Mouse (Mus musculus) adipocyte (in vitro differentiated cells): ENCODE data around the gene Crlf1.
"Not testable (repeated sequence)": the region's sequence is repeated elsewhere in the genome, so short reads cannot be mapped to it uniquely, and the experiment has no call there.

Source experiments
- DNase-seq: peaks from one replicate; pipeline ENCODE4 v3.0.0-alpha.2; 2016; ENCODE audit warnings: low spot score

Crlf1 gene

GRCm38 (mm10) chr8:70500386-70501301, 7.7 kb downstream of the Crlf1 start:
- no peak for DNase-seq

- DNase-seq: no peak
Observed at GRCm38 (mm10) chr8:70501820-70502529, 9.0 kb downstream of the Crlf1 start.

- no peak for DNase-seq
Observed at GRCm38 (mm10) chr8:70502540-70502939, 9.6 kb downstream of the Crlf1 start.

GRCm38 (mm10) chr8:70503062-70503750, 10.2 kb downstream of the Crlf1 start:
- DNase-seq: peak; percentile 78

DNA sequence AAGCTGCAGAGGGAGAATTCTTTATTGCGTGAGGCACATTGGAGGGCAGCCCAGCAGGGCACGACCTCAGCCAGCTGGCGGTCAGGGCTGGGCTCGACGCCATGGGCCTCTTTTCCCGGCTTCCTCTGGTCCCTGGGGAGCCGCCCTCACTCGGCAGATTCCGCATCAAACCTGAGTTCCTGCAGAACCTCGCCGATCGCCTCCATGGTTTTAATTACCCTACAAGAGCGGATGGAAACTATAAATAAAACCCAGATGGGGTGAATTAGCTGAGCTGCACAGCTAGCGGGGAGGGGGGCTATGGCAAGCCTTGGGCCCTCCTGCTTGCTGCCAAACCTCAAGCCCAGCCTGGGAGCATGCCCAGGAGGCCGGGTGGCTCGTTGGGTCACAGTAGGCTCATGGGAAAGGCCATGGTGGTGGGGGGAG, 11.3 kb downstream of the Crlf1 start:
- DNase-seq: peak; percentile 99

DNA sequence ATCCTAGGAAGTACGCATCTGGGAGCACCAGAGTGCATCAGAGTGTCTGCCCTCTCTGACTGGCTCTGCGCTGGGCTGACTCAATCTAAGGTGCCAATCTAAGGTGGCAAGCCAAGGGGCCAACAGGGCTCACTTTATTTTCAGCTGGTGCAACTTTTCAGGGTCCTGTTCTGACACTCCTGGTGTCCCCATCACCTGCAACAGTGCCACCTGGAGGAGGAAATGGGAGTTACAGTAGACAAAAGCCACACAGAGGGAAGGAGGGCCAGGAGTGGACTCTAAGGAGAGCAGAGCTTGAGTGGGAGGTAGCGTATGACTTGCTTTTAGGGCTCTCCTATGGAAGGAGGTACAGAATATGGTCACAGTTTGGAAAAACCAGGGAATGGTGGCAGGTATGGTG, 11.9 kb downstream of the Crlf1 start:
- peak; percentile 95 for DNase-seq

- DNase-seq: no peak
Observed at GRCm38 (mm10) chr8:70505698-70506327, 12.9 kb downstream of the Crlf1 start.

GRCm38 (mm10) chr8:70506328-70507026, 13.5 kb downstream of the Crlf1 start, which contains the start of gene Rex1bd:
Rex1bd (minus strand) TSS chr8:70506752.
- peak; percentile 96 for DNase-seq

- no peak for DNase-seq
Observed at GRCm38 (mm10) chr8:70507027-70507393, 14.1 kb downstream of the Crlf1 start.

DNA sequence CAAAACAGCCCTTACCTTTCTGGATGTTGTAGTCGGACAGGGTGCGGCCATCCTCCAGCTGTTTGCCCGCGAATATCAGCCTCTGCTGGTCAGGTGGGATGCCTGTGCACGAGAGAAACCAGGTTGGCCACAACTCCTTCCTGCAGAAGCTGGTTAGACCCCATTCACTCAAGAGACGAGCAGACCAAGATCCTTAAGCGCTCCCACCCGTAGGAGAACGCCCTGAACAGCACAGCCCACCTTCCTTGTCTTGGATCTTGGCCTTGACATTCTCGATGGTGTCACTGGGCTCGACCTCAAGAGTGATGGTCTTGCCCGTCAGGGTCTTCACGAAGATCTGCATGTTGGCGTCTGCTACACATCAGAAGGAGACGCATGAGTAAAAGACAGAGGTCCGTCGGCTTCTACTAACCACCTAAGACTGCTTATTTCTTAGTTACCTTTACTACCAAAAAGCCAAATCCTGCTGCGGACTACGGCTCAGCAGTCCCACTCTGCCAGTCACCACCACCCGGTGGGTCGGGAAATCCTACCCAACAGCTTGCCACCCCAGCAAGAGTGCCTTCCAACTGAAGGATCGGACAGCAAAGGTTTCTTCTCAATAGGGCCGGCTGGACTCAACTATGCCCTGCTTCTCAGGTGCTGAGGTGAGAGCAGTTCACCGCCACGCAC, 16.5 kb downstream of the Crlf1 start:
- no peak for DNase-seq

DNA sequence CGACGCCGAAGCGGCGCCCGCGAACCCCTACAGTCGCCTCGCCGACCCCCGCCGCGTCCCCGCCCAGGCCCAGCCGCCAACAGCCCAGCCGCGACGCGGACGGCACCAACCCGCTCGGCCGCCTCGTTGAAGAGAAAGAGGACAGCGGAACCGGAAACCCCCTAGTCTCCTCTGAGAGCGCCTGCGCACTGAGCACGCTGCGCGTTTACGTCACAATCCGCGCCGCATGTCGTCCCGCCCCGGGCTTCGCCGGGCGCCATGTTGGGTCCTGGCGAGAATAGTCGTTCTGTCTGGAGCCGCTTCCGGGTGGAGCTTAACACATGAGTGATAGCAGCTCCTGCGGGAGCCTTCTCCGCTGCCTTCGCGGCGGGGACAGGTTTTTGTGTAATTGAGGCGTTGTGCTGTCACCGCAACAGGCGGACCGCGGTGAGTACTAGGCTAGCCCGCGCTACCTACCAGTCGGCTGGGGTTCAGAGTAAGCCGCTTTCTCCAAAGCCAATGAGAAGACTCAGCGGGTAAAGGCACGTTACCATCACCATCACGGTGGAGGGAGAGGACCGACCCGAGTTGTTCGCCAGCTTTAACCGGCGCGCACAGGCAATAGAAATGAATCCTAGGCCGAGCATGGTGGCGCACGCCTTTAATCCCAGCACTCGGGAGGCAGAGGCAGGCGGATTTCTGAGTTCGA, 17.4 kb downstream of the Crlf1 start, which contains the start of gene Uba52:
Uba52 (minus strand) TSS at position 574 of the 688 bp plus-strand sequence.
- DNase-seq: peak; percentile 99

- not testable (repeated sequence) for DNase-seq
Observed at GRCm38 (mm10) chr8:70511174-70511573, 18.2 kb downstream of the Crlf1 start.

- DNase-seq: no peak
Observed at GRCm38 (mm10) chr8:70511770-70512169, 18.8 kb downstream of the Crlf1 start.

- DNase-seq: no peak
Observed at GRCm38 (mm10) chr8:70512253-70512903, 19.4 kb downstream of the Crlf1 start.

DNA sequence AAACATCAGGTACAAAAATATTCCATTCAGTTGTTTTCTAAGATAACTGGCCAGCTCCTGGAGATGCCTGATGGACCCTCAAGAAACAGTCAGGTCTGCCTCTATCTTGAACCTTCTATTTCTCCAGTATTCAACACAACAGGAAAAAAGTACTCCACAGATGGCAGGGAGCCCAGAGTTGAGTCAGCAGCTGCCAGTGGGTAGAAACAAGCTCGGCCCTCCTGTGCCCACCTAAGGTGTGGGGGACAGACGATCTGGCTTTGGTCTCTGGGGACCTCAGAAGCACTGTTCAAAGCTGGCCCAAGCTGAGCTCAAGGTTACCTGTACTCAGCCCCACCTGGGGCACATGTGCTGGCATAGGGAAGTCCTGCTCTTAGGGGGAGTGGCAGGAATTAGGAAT, 20.5 kb downstream of the Crlf1 start:
- DNase-seq: peak; percentile 74

DNA sequence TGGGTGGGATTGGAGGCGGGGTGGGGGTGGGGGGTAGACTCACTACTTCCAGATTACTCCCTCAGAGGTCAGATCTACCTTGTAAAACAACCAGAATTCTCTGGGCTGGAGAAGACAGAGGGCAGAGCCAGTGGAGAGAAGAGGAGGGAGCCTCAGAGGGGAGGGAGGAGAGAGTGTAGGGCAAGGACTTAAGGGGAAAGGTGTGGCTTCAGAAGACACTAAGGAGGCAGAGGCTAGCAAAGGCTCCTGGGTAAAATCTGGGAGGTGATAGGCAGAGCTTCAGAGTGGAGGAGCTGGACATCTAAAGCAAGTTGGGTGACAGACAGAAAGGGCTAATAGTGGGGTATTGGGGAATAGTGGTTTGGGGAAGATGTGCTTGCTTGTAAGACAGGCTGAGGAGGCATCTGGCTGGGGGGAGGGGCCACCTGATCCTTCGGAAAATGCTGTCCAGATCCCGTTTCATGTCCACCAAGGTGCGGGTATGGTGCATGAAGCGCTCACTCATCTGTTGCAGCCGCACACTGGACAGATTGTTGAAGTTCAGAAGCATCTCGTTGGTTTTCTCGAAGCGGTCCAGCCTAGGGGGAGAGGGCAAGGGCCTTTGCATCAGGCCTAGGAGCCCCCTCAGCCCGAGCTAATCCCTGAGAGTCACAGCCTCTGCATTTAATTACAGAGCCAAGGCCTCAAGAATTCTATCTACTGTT, 25.1 kb downstream of the Crlf1 start:
- no peak for DNase-seq

DNA sequence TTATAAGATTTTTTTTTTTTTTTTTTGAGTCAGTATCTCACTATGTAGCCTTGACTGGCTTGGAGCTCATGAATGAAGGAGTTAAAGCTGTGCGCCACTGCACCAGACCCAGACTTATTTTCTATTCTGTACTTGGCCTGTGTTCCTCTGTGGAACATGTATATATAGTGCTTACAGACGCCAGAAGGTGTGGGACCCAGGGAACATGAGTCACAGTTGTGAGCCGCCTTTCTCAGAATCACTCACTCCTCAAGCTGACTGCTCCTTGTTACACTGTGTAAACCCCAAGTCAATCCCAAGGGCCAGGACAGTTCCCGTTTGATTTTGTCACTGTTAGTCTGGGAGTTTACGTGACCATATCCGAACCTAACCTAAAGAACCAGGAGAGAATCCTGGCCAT, 26.1 kb downstream of the Crlf1 start:
- no peak for DNase-seq

DNA sequence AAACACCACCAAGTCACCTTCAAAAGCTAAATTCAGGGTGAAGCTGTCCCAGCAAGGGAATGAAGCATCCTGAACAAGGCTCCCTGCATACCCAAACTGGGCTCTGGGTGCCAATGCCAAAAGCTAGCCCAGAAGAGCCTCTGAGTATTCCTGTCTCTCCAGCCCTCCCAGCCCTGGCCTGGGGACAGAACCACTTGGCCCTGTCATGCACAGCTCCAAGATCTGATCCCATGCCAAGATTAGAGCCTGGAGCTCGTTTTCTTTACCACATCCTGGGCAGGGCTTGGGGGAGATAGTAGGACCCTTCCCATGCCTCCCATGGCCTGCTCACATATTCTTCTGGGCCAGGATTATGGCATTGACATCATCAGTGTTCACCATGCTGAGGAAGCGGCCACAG, 26.6 kb downstream of the Crlf1 start:
- peak; percentile 66 for DNase-seq
